Mouse (Mus musculus): ENCODE results near the gene Gm9376.

GRCm38 (mm10) chr14:118304560-118304959, 37.8 kb downstream of the Gm9376 start:
- TF ChIP-seq CTCF (IDR thresholded peaks at IDR 0.05; ENCODE audit: low read depth, low read length) (no peak), GATA1 (IDR thresholded peaks at IDR 0.05; ENCODE audit: borderline replicate concordance, low read length) (no peak)

All from G1E (cell line).